Mouse (Mus musculus): Measurements from ENCODE around the gene Elk3. TPM values are rescaled to one million over a fixed set of nuclear protein-coding genes. Genes with fewer than 3 reads are reported as not detected.

Gene Elk3
- total and polyA plus RNA-seq, 2 experiments: 3.4 to 8.0 TPM

DNA sequence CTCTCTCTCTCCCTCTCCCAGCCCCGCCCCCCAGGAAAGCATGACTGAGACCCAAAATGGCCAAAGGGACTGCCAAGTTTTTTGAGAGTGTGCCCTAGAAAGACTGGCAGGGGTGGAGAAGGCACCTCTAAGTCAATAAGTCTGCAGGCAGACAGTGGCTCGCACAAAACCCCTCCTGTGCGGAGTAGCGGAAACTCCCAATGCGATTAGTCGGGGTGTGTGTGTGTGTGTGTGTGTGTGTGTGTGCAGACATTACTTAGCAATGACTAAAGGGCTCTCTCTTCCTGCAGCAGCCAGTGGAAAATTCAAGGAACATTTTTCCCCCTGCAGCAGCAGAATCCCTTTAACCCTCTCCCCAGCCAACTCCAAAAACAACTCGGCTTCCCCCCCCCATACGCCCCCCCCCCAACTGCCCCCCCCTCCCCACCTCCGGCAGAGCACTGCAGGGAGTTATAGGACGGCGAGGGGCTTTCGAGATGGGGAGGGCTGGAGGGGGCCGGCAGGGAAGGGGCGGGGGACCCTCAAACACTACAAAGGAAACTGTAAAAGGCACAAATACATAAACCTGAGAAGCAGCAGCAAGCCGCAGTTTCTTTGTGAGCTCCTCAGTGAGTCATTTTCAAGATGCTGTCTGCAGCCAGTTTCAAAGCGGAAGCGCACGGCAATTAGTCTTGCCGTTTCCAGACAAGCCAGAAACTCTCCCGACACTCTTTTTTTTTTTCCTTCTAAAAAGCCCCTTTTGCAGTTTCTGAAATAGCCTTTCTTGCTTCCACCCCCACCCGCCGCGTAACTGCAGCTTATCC is 1.6 kb downstream of the Elk3 start:
- Histone ChIP-seq H3K27me3 (ENCODE audit: control insufficient read depth, insufficient read depth, low read length) (peaks cover 8% of the 10 kb centered on the region), H3K9ac (ENCODE audit: low read depth, low read length) (peak overlapping the region; percentile 91)

DNA sequence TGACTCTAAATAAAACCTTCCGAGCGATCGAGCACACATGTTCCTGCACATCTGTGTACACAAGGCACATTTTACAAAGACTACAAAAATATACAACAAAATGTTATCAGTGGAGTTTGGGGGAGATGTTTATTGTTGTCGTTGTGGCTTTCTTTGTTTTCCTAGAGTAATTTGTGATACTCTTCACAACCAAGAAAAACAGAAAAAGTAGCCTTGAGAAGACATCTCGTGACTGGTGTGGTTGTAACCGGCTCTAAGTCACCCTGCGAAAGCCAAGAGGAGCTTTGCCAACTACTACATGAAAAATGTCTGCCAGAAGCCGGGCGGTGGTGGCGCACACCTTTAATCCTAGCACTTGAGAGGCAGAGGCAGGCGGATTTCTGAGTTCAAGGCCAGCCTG is 4.6 kb downstream of the Elk3 start:
- Histone ChIP-seq H3K27me3 (ENCODE audit: control insufficient read depth, insufficient read depth, low read length) (peaks cover 4% of the 10 kb centered on the region), H3K9ac (ENCODE audit: low read depth, low read length) (no peak overlapping the region), H3K79me2 (ENCODE audit: control insufficient read depth, insufficient read depth, low read length) (no peaks in the 10 kb centered on the region), H3K36me3 (ENCODE audit: control insufficient read depth, insufficient read depth, low read length) (no peaks in the 10 kb centered on the region), H3K4me1 (ENCODE audit: control insufficient read depth, insufficient read depth, low read length) (peaks cover 4% of the 10 kb centered on the region; the same call in 1 of the 2 replicates), H3K4me3 (ENCODE audit: insufficient read depth, low read depth, low read length) (no peak overlapping the region), H3K27ac (replicated peaks; ENCODE audit: insufficient read depth, low read depth, low read length) (peak overlapping the region; percentile 57)
- TF ChIP-seq POLR2A (IDR thresholded peaks at IDR 0.05; ENCODE audit: extremely low read depth, insufficient read depth, low read length) (no peak), CTCF (IDR thresholded peaks at IDR 0.05; ENCODE audit: low read depth, low read length) (no peak)
- 77% methylated on average over 11 of the region's 11 CpGs for WGBS
- DNase-seq (ENCODE audit: extremely low read depth, low read depth, low spot score): no peak

More for the DNA sequence above, 1.6 kb downstream of the Elk3 start:
- H3K4me1 ChIP-seq (ENCODE audit: control insufficient read depth, insufficient read depth, low read length): no peaks in the 10 kb centered on the region
- H3K4me3 ChIP-seq (ENCODE audit: insufficient read depth, low read depth, low read length): peak overlapping the region; percentile 76
- 6% methylated on average over 22 of the region's 23 CpGs for WGBS
- peak; percentile 12 for DNase-seq (ENCODE audit: extremely low read depth, low read depth, low spot score)
- H3K27ac ChIP-seq (replicated peaks; ENCODE audit: insufficient read depth, low read depth, low read length): peak overlapping the region; percentile 73
- H3K79me2 ChIP-seq (ENCODE audit: control insufficient read depth, insufficient read depth, low read length): no peaks in the 10 kb centered on the region
- TF ChIP-seq POLR2A (IDR thresholded peaks at IDR 0.05; ENCODE audit: extremely low read depth, insufficient read depth, low read length): no peak
- TF ChIP-seq CTCF (IDR thresholded peaks at IDR 0.05; ENCODE audit: low read depth, low read length): no peak
- H3K36me3 ChIP-seq (ENCODE audit: control insufficient read depth, insufficient read depth, low read length): no peaks in the 10 kb centered on the region

DNA sequence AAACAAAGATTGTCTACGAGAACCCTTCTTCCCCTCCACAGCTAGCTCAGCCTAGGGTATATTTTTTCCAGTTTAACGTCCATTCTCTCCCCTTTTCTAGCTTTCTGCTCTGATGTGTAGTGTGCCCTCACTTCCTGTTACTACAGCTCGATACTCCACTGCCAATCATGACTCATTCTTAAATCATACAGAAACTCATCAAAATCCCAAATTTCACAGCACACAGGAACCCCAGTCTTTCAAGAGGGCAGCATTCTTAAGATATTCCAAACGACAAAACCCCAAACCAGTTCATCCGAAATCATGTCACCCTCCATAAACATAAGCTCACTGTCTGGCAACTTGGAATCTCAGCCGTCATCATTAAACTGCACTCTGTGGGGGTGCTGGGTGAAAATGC is 5.0 kb downstream of the Elk3 start:
- Histone ChIP-seq H3K27ac (replicated peaks; ENCODE audit: insufficient read depth, low read depth, low read length) (no peak overlapping the region), H3K79me2 (ENCODE audit: control insufficient read depth, insufficient read depth, low read length) (no peaks in the 10 kb centered on the region), H3K4me1 (ENCODE audit: control insufficient read depth, insufficient read depth, low read length) (peaks cover 4% of the 10 kb centered on the region; the same call in 1 of the 2 replicates), H3K4me3 (ENCODE audit: insufficient read depth, low read depth, low read length) (no peak overlapping the region), H3K27me3 (ENCODE audit: control insufficient read depth, insufficient read depth, low read length) (peaks cover 4% of the 10 kb centered on the region), H3K9ac (ENCODE audit: low read depth, low read length) (no peak overlapping the region), H3K36me3 (ENCODE audit: control insufficient read depth, insufficient read depth, low read length) (no peaks in the 10 kb centered on the region)
- TF ChIP-seq POLR2A (IDR thresholded peaks at IDR 0.05; ENCODE audit: extremely low read depth, insufficient read depth, low read length) (no peak), CTCF (IDR thresholded peaks at IDR 0.05; ENCODE audit: low read depth, low read length) (no peak)
- DNase-seq (ENCODE audit: extremely low read depth, low read depth, low spot score): no peak
- WGBS: 65% methylated on average over 6 of the region's 6 CpGs

DNA sequence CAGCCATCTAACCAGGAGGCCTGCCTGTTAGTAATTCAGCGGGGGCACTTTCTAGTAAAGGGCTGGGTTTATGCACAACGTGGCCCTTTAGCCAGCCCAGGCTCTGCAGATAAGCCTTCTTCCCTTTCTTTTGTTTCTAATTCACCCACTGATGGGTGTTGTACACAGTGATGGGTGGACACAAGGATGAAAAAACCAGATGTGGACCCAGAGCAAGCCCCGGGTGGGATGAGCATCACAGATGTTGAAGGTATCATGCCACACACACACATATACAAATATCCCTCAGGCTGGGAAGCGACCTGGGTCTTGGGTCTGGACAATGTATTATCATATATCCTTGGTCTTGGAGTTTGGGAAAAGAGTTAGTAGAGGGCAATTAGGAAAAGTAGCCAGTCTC is 7.7 kb downstream of the Elk3 start:
- no peaks in the 10 kb centered on the region for H3K79me2 ChIP-seq (ENCODE audit: control insufficient read depth, insufficient read depth, low read length)
- peaks cover 4% of the 10 kb centered on the region; the same call in 1 of the 2 replicates for H3K4me1 ChIP-seq (ENCODE audit: control insufficient read depth, insufficient read depth, low read length)
- no peaks in the 10 kb centered on the region for H3K36me3 ChIP-seq (ENCODE audit: control insufficient read depth, insufficient read depth, low read length)
- H3K27me3 ChIP-seq (ENCODE audit: control insufficient read depth, insufficient read depth, low read length): no peaks in the 10 kb centered on the region
- no peak for TF ChIP-seq CTCF (IDR thresholded peaks at IDR 0.05; ENCODE audit: low read depth, low read length)
- no peak for TF ChIP-seq POLR2A (IDR thresholded peaks at IDR 0.05; ENCODE audit: extremely low read depth, insufficient read depth, low read length)
- H3K4me3 ChIP-seq (ENCODE audit: insufficient read depth, low read depth, low read length): no peak overlapping the region
- H3K27ac ChIP-seq (replicated peaks; ENCODE audit: insufficient read depth, low read depth, low read length): 0 out of 2 replicates have a peak overlapping the region, but pooled peaks have one; percentile 7
- DNase-seq (ENCODE audit: extremely low read depth, low read depth, low spot score): no peak
- WGBS: 76% methylated on average over 4 of the region's 4 CpGs
- H3K9ac ChIP-seq (ENCODE audit: low read depth, low read length): no peak overlapping the region

GRCm38 (mm10) chr10:93301831-93302230 is 9.1 kb downstream of the Elk3 start:
- DNase-seq (ENCODE audit: extremely low read depth, low read depth, low spot score): no peak
- no peak overlapping the region for H3K4me3 ChIP-seq (ENCODE audit: insufficient read depth, low read depth, low read length)
- no peaks in the 10 kb centered on the region for H3K36me3 ChIP-seq (ENCODE audit: control insufficient read depth, insufficient read depth, low read length)
- H3K79me2 ChIP-seq (ENCODE audit: control insufficient read depth, insufficient read depth, low read length): no peaks in the 10 kb centered on the region
- WGBS: 71% methylated on average over 8 of the region's 8 CpGs
- no peak for TF ChIP-seq CTCF (IDR thresholded peaks at IDR 0.05; ENCODE audit: low read depth, low read length)
- no peak for TF ChIP-seq POLR2A (IDR thresholded peaks at IDR 0.05; ENCODE audit: extremely low read depth, insufficient read depth, low read length)
- H3K27ac ChIP-seq (replicated peaks; ENCODE audit: insufficient read depth, low read depth, low read length): peak overlapping the region; percentile 67; the same call in 1 of the 2 replicates
- H3K4me1 ChIP-seq (ENCODE audit: control insufficient read depth, insufficient read depth, low read length): peaks cover 4% of the 10 kb centered on the region; the same call in 1 of the 2 replicates
- H3K9ac ChIP-seq (ENCODE audit: low read depth, low read length): no peak overlapping the region
- no peaks in the 10 kb centered on the region for H3K27me3 ChIP-seq (ENCODE audit: control insufficient read depth, insufficient read depth, low read length)

DNA sequence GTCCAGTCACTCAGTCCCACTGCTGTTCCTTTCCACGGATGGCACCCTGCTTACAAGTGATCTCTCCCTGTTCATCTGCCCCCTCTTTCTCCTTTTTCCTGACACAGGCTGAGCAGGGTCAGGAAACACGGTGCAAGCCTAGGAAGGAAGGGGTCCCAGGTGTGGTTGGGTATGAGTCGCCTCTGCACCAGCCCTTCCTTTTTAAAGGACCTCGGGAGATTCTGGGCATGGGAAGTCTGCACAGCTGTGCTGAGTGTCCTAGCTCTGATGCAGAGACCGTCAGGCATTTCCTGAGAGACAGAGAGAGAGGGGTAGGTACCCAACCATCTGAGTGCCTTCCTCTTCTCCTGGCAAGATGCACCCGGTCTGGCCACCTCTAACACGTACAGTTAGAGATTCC is 12.7 kb downstream of the Elk3 start:
- DNase-seq (ENCODE audit: extremely low read depth, low read depth, low spot score): no peak

More for the DNA sequence above, 12.7 kb downstream of the Elk3 start:
- Histone ChIP-seq H3K27ac (replicated peaks; ENCODE audit: insufficient read depth, low read depth, low read length) (peak overlapping the region; percentile 76), H3K4me3 (ENCODE audit: insufficient read depth, low read depth, low read length) (no peak overlapping the region), H3K79me2 (ENCODE audit: control insufficient read depth, insufficient read depth, low read length) (no peaks in the 10 kb centered on the region), H3K9ac (ENCODE audit: low read depth, low read length) (peak overlapping the region; percentile 38; the same call in 1 of the 2 replicates), H3K36me3 (ENCODE audit: control insufficient read depth, insufficient read depth, low read length) (no peaks in the 10 kb centered on the region), H3K4me1 (ENCODE audit: control insufficient read depth, insufficient read depth, low read length) (peaks cover 4% of the 10 kb centered on the region), H3K27me3 (ENCODE audit: control insufficient read depth, insufficient read depth, low read length) (no peaks in the 10 kb centered on the region)
- no peak for TF ChIP-seq POLR2A (IDR thresholded peaks at IDR 0.05; ENCODE audit: extremely low read depth, insufficient read depth, low read length)
- no peak for TF ChIP-seq CTCF (IDR thresholded peaks at IDR 0.05; ENCODE audit: low read depth, low read length)
- 53% methylated on average over 7 of the region's 7 CpGs for WGBS
